Mouse (Mus musculus): Measurements from ENCODE around the gene Phrf1. TPM values are rescaled to one million over a fixed set of nuclear protein-coding genes. Genes with fewer than 3 reads are reported as not detected.

Gene Phrf1
- polyA plus RNA-seq, 1 experiment, result 45.2 TPM

- Histone ChIP-seq H3K4me3 (ENCODE audit: insufficient read depth, low read length) (no peak overlapping the region), H3K27ac (ENCODE audit: insufficient read depth, low read depth, low read length) (no peak overlapping the region), H3K4me1 (ENCODE audit: control insufficient read depth, insufficient read depth, low read length) (peaks cover 28% of the 10 kb centered on the region)
- TF ChIP-seq CTCF (IDR thresholded peaks at IDR 0.05; ENCODE audit: low read depth, low read length) (no peak), POLR2A (IDR thresholded peaks at IDR 0.05; ENCODE audit: borderline replicate concordance, low read depth, low read length) (no peak)
Observed at GRCm38 (mm10) chr7:141218557-141219133, 9.9 kb upstream of the Phrf1 start.

GRCm38 (mm10) chr7:141219558-141220099 lies 9.0 kb upstream of the Phrf1 start:
- H3K4me1 ChIP-seq (ENCODE audit: control insufficient read depth, insufficient read depth, low read length), result peaks cover 28% of the 10 kb centered on the region
- TF ChIP-seq POLR2A (IDR thresholded peaks at IDR 0.05; ENCODE audit: borderline replicate concordance, low read depth, low read length) (no peak), CTCF (IDR thresholded peaks at IDR 0.05; ENCODE audit: low read depth, low read length) (no peak)
- no peak overlapping the region for H3K27ac ChIP-seq (ENCODE audit: insufficient read depth, low read depth, low read length)
- H3K4me3 ChIP-seq (ENCODE audit: insufficient read depth, low read length), result no peak overlapping the region

GRCm38 (mm10) chr7:141220377-141220776 lies 8.2 kb upstream of the Phrf1 start:
- H3K4me3 ChIP-seq (ENCODE audit: insufficient read depth, low read length), result no peak overlapping the region
- no peak for TF ChIP-seq CTCF (IDR thresholded peaks at IDR 0.05; ENCODE audit: low read depth, low read length)
- no peak for TF ChIP-seq POLR2A (IDR thresholded peaks at IDR 0.05; ENCODE audit: borderline replicate concordance, low read depth, low read length)
- H3K4me1 ChIP-seq (ENCODE audit: control insufficient read depth, insufficient read depth, low read length), result peaks cover 28% of the 10 kb centered on the region
- H3K27ac ChIP-seq (ENCODE audit: insufficient read depth, low read depth, low read length), result no peak overlapping the region

GRCm38 (mm10) chr7:141221249-141222125 lies 7.1 kb upstream of the Phrf1 start:
- TF ChIP-seq CTCF (IDR thresholded peaks at IDR 0.05; ENCODE audit: low read depth, low read length) (no peak), POLR2A (IDR thresholded peaks at IDR 0.05; ENCODE audit: borderline replicate concordance, low read depth, low read length) (no peak)
- Histone ChIP-seq H3K27ac (ENCODE audit: insufficient read depth, low read depth, low read length) (no peak overlapping the region), H3K4me3 (ENCODE audit: insufficient read depth, low read length) (peak overlapping the region; percentile 40), H3K4me1 (ENCODE audit: control insufficient read depth, insufficient read depth, low read length) (peaks cover 27% of the 10 kb centered on the region)

GRCm38 (mm10) chr7:141222126-141222467 lies 6.5 kb upstream of the Phrf1 start:
- no peak overlapping the region for H3K27ac ChIP-seq (ENCODE audit: insufficient read depth, low read depth, low read length)
- no peak for TF ChIP-seq POLR2A (IDR thresholded peaks at IDR 0.05; ENCODE audit: borderline replicate concordance, low read depth, low read length)
- no peak for TF ChIP-seq CTCF (IDR thresholded peaks at IDR 0.05; ENCODE audit: low read depth, low read length)
- peak overlapping the region; percentile 14 for H3K4me3 ChIP-seq (ENCODE audit: insufficient read depth, low read length)
- peaks cover 27% of the 10 kb centered on the region for H3K4me1 ChIP-seq (ENCODE audit: control insufficient read depth, insufficient read depth, low read length)

- Histone ChIP-seq H3K27ac (ENCODE audit: insufficient read depth, low read depth, low read length) (no peak overlapping the region), H3K4me3 (ENCODE audit: insufficient read depth, low read length) (no peak overlapping the region), H3K4me1 (ENCODE audit: control insufficient read depth, insufficient read depth, low read length) (peaks cover 27% of the 10 kb centered on the region)
- no peak for TF ChIP-seq CTCF (IDR thresholded peaks at IDR 0.05; ENCODE audit: low read depth, low read length)
Observed at GRCm38 (mm10) chr7:141222696-141223215, 5.8 kb upstream of the Phrf1 start.

- TF ChIP-seq POLR2A (IDR thresholded peaks at IDR 0.05; ENCODE audit: borderline replicate concordance, low read depth, low read length) (no peak), CTCF (IDR thresholded peaks at IDR 0.05; ENCODE audit: low read depth, low read length) (no peak)
- H3K4me1 ChIP-seq (ENCODE audit: control insufficient read depth, insufficient read depth, low read length), result peaks cover 19% of the 10 kb centered on the region
Observed at GRCm38 (mm10) chr7:141226535-141226934, 2.0 kb upstream of the Phrf1 start.

GRCm38 (mm10) chr7:141227796-141228195 lies 788 bp upstream of the Phrf1 start:
- Histone ChIP-seq H3K27ac (ENCODE audit: insufficient read depth, low read depth, low read length) (no peak overlapping the region), H3K4me1 (ENCODE audit: control insufficient read depth, insufficient read depth, low read length) (peaks cover 10% of the 10 kb centered on the region), H3K4me3 (ENCODE audit: insufficient read depth, low read length) (no peak overlapping the region)
- TF ChIP-seq CTCF (IDR thresholded peaks at IDR 0.05; ENCODE audit: low read depth, low read length), result no peak
- TF ChIP-seq POLR2A (IDR thresholded peaks at IDR 0.05; ENCODE audit: borderline replicate concordance, low read depth, low read length), result no peak

More at GRCm38 (mm10) chr7:141226535-141226934, 2.0 kb upstream of the Phrf1 start:
- H3K27ac ChIP-seq (ENCODE audit: insufficient read depth, low read depth, low read length), result no peak overlapping the region
- H3K4me3 ChIP-seq (ENCODE audit: insufficient read depth, low read length), result no peak overlapping the region

GRCm38 (mm10) chr7:141229702-141230101 lies 1.1 kb downstream of the Phrf1 start:
- TF ChIP-seq POLR2A (IDR thresholded peaks at IDR 0.05; ENCODE audit: borderline replicate concordance, low read depth, low read length) (no peak), CTCF (IDR thresholded peaks at IDR 0.05; ENCODE audit: low read depth, low read length) (no peak)
- Histone ChIP-seq H3K4me3 (ENCODE audit: insufficient read depth, low read length) (peak overlapping the region; percentile 77), H3K27ac (ENCODE audit: insufficient read depth, low read depth, low read length) (no peak overlapping the region), H3K4me1 (ENCODE audit: control insufficient read depth, insufficient read depth, low read length) (peaks cover 10% of the 10 kb centered on the region)

- Histone ChIP-seq H3K4me1 (ENCODE audit: control insufficient read depth, insufficient read depth, low read length) (peaks cover 10% of the 10 kb centered on the region), H3K4me3 (ENCODE audit: insufficient read depth, low read length) (peak overlapping the region; percentile 77; the same call in 1 of the 2 replicates), H3K27ac (ENCODE audit: insufficient read depth, low read depth, low read length) (no peak overlapping the region)
- no peak for TF ChIP-seq POLR2A (IDR thresholded peaks at IDR 0.05; ENCODE audit: borderline replicate concordance, low read depth, low read length)
- no peak for TF ChIP-seq CTCF (IDR thresholded peaks at IDR 0.05; ENCODE audit: low read depth, low read length)
Observed at GRCm38 (mm10) chr7:141230570-141230969, 2.0 kb downstream of the Phrf1 start.
